Mouse (Mus musculus): ENCODE data around the gene 1810046K07Rik. TPM values are rescaled to one million over a fixed set of nuclear protein-coding genes. Genes with fewer than 3 reads are reported as not detected.

Gene 1810046K07Rik
- polyA plus RNA-seq (2014; fragmentation: Illumina TruSeq; extraction: RNeasy Lipid Tissue Mini Kit (QIAGEN cat#74804); ENCODE audit: insufficient read depth, low read depth, low replicate concordance), result 0.31 TPM

DNA sequence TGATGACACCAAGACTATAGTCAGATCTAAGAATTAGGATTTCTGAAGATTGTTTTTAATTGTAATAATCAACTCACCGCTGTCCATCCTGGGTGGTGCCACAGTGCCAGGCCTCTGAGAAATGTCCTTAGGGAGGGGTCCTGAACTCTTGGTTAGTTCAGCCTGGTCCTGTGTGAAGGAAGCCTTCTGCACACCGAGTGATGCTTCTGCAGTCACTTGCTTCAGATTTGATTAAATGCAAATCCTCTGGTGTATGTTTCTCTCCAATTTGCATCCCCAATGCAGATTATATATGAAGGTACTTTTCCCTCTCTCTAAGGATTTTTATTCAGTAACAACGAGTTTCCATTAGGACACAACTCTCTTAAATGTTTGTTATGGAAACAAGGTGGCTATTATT, at the start of gene 1810046K07Rik:
Gene 1810046K07Rik, minus strand, starts transcription at position 187 of the 400 bp plus-strand sequence.

DNA sequence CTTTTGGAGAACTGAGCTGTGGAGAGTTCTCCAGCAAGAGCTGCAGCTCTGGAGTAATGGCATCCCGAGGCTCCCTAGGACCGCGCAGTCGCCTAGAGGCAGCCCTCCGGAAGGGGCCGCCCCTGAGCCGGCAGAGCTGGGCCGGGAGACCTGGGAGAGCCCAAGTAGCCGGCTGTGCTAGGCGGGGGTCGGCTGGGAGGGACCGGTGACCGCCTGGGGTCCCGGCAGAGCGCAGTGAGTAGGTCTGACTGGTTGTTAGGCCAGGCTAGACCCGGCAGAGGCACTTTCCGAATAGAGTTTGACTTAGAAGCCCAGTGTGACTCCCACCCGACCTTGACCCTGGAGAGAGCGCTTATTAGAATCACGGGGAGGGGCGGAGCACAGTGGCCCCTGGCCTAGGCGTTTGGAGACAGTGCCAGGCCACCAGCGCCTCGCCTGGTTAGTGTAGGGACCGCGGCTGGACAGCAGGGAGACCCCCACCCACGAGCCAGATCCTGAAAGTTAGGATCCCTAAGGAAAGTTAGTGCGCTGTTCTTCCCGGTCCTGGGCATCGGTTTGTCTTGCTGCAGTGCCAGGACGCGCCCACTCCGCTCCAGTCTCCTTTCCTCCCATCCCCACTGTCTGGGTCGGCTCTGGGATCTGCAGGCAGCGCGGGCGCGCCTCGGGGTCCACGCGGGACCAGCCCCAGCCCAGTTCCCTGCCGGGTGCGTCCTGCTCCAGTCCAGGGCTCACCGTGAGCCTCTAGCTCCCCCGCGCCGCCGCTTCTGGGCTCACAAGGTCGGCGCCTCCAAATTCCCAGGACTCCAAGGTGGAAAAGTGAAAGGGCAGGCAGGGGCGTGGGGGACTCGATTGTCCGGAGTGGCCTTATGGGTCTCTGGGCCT, 50.0 kb downstream of the 1810046K07Rik start, which contains the start of gene Colca2:
Gene Colca2, minus strand, starts transcription at position 70 of the 882 bp plus-strand sequence.

Other genes starting within 250 kb of the 1810046K07Rik start
- 11.7 TPM for gene 4833427G06Rik, start 226.8 kb downstream of the 1810046K07Rik start, polyA plus RNA-seq (2014; fragmentation: Illumina TruSeq; extraction: RNeasy Lipid Tissue Mini Kit (QIAGEN cat#74804); ENCODE audit: insufficient read depth, low read depth, low replicate concordance)
- gene Gm32742, start 163.4 kb downstream of the 1810046K07Rik start, polyA plus RNA-seq (2014; fragmentation: Illumina TruSeq; extraction: RNeasy Lipid Tissue Mini Kit (QIAGEN cat#74804); ENCODE audit: insufficient read depth, low read depth, low replicate concordance), result 0.09 TPM
- 11.3 TPM for gene Pou2af1, start 115.2 kb downstream of the 1810046K07Rik start, polyA plus RNA-seq (2014; fragmentation: Illumina TruSeq; extraction: RNeasy Lipid Tissue Mini Kit (QIAGEN cat#74804); ENCODE audit: insufficient read depth, low read depth, low replicate concordance)
- gene Colca2, start 50.3 kb downstream of the 1810046K07Rik start, polyA plus RNA-seq (2014; fragmentation: Illumina TruSeq; extraction: RNeasy Lipid Tissue Mini Kit (QIAGEN cat#74804); ENCODE audit: insufficient read depth, low read depth, low replicate concordance), result 4.1 TPM

All from lung, adult 10 weeks (tissue).